Mouse (Mus musculus) small intestine, adult 10 weeks (tissue): Measurements from ENCODE around the gene Rhobtb1. TPM values are rescaled to one million over a fixed set of nuclear protein-coding genes. Genes with fewer than 3 reads are reported as not detected.

Experiments used
- polyA plus RNA-seq: library from polyadenylated mRNA; stranded (reverse); fragments of 350-450 nt; fragmentation: Illumina TruSeq; extraction: RNeasy Lipid Tissue Mini Kit (QIAGEN cat#74804); gene quantifications from one replicate; pipeline ENCODE4 v1.2.3, GENCODE M21; 2014; ENCODE audit warnings: low replicate concordance

Rhobtb1 gene
- 3.2 TPM for polyA plus RNA-seq

GRCm38 (mm10) chr10:69151045-69151444 is at the start of gene Rhobtb1:
Gene Rhobtb1 (plus strand): TSS chr10:69151434.

GRCm38 (mm10) chr10:69212542-69213440 is 61.6 kb downstream of the Rhobtb1 start, which contains the start of gene A930033H14Rik:
Gene A930033H14Rik (minus strand): TSS chr10:69213098.

Other genes with a start within 250 kb of the Rhobtb1 start
- gene A930033H14Rik, start 61.7 kb downstream of the Rhobtb1 start, polyA plus RNA-seq: 1.0 TPM
- 47.7 TPM for gene Cdk1, start 201.5 kb downstream of the Rhobtb1 start, polyA plus RNA-seq
- gene Ank3, start 247.3 kb downstream of the Rhobtb1 start, polyA plus RNA-seq: 50.5 TPM